Mouse (Mus musculus) gastrocnemius, adult 8-10 months (tissue): ENCODE data around the gene Gm20888. TPM values are rescaled to one million over a fixed set of nuclear protein-coding genes. Genes with fewer than 3 reads are reported as not detected.
"Not testable (repeated sequence)": the region's sequence is repeated elsewhere in the genome, so short reads cannot be mapped to it uniquely, and the experiment has no call there.

Experiments used
- DNase-seq, 2 experiments: peaks; one replicate each; pipeline ENCODE4 v3.0.0; 2022; ENCODE audit warnings: low spot score in 2 of 2
- total RNA-seq, 4 experiments: library from RNA; stranded (reverse); gene quantifications; 2 replicates each; pipeline ENCODE4 v1.2.4; 2022

The Gm20888 gene
- not detected for total RNA-seq

DNA sequence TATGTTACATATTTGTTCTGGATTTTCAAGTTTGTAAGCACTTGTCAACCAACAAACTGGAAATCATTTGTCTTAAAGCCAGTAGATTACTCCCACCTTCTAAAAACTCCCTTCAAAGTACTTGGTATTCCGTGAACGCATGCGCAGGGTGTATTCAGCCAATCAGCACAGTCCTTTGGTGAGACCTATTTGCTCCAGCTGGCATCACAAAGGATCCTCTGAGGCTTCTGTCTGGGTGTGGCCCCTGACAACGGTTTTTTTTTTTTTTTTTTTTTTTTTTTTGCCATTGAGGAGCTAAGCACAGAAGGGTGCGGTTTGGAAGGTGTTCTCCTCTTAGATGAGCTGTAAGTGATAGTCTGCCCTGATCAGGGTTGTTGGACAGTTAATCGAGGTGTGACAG lies at the start of gene Gm20888:
Gene Gm20888, plus strand, starts transcription at position 301 of the 400 bp plus-strand sequence.
- DNase-seq, result not testable (repeated sequence)

Other genes starting within 250 kb of the Gm20888 start
- gene Gm21118, start 168.2 kb upstream of the Gm20888 start, total RNA-seq, result not detected
- gene Gm29423, start 138.6 kb upstream of the Gm20888 start, total RNA-seq, result not detected
- not detected for gene Gm29644, start 138.5 kb upstream of the Gm20888 start, total RNA-seq